In the genomic region with DNA sequence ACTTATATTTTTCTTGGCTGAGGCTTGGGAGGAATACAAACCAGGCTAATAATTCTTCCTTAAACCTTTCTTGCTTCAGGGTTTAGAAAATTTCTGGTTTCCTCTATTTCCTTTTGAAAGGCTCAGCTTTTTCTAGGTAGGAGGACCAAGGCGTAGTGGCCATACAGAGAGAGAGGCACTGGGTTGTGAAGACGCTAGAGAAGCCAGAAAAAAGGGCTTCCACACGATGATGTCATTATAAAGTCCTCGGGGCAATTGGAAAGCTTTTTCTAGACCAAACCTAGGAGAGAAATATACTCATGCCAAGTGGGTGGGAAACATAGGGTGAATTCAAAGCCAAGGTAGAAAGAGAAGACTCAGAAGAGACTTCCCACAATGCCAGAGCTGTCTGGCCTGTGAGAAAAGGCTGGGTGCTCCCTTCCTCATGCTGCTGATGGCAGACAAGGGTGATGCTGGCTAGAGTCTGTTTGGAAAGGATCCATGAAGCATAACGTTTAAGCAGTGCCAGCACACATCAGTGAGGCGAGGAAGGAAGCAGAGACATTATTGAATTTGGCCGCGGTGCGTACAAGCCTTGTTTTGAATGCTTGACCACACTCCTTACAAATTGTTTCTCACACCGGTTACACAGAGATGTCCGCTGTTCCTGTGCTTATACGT, we compare ENCODE assay signal across 21 mouse cellular contexts.
A peak's percentile ranks its signal among the peaks of the same experiment; 100 is the strongest.
DNase-seq lines count a peak whose midpoint lies in the region; ATAC-seq lines count a peak whose summit lies in the region.
"Had no signal": no experiment of that assay in that cellular context is flagged by ENCODE, and none has a peak within 500 bp of the region (broad histone marks: within the 10 kb centered on the region; RNA-seq: fewer than 3 reads in every experiment).

No protein-coding gene starts in this region.

- DNase-seq in forebrain, embryonic 14.5 days (ENCODE audit: low spot score): peak; percentile 73
- DNase-seq in forebrain, embryonic 11.5 days (ENCODE audit: low spot score): no peak
- DNase-seq in hindbrain, embryonic 11.5 days (ENCODE audit: low spot score): no peak
- DNase-seq in lung, postnatal 36 days: peak; percentile 3
- DNase-seq in lung, postnatal 25 days (ENCODE audit: low spot score): no peak
- peak; percentile 8 to 11 for DNase-seq in kidney, postnatal 36 days
- DNase-seq in B cell, adult 2 months: no peak
- DNase-seq: adrenal gland, postnatal 14 days; cerebellum, adult 2 months; heart, postnatal 36 days; lung, embryonic 14.5 days; spleen, adult 18-20 months; thymus, adult 18-20 months had no signal

- no peaks in the 10 kb centered on the region for H3K36me3 ChIP-seq in forebrain, embryonic 14.5 days (ENCODE audit: control insufficient read depth, insufficient read depth, low read length)
- H3K36me3 ChIP-seq in forebrain, embryonic 11.5 days (ENCODE audit: control insufficient read depth, insufficient read depth, low read length): no peaks in the 10 kb centered on the region
- no peaks in the 10 kb centered on the region for H3K36me3 ChIP-seq in hindbrain, embryonic 15.5 days
- H3K36me3 ChIP-seq in hindbrain, embryonic 11.5 days (ENCODE audit: control insufficient read depth, insufficient read depth, low read length): no peaks in the 10 kb centered on the region
- H3K36me3 ChIP-seq: embryonic facial prominence, embryonic 13.5 days; liver, embryonic 12.5 days; neural tube, embryonic 13.5 days had no signal

- no peaks in the 10 kb centered on the region for H3K27me3 ChIP-seq in forebrain, embryonic 14.5 days (replicated peaks; ENCODE audit: control insufficient read depth, insufficient read depth, low read length)
- H3K27me3 ChIP-seq in forebrain, embryonic 11.5 days (ENCODE audit: control insufficient read depth, insufficient read depth, low read length): no peaks in the 10 kb centered on the region
- H3K27me3 ChIP-seq in hindbrain, embryonic 15.5 days: no peaks in the 10 kb centered on the region
- H3K27me3 ChIP-seq in hindbrain, embryonic 11.5 days (ENCODE audit: control insufficient read depth, insufficient read depth, low read length): no peaks in the 10 kb centered on the region
- H3K27me3 ChIP-seq: liver, embryonic 12.5 days; megakaryocyte, embryonic 14.5 days; neural tube, embryonic 13.5 days had no signal

- 49% methylated on average over 12 of the region's 12 CpGs for WGBS in forebrain, embryonic 14.5 days
- WGBS in forebrain, embryonic 11.5 days: 83% methylated on average over 12 of the region's 12 CpGs
- 55% methylated on average over 12 of the region's 12 CpGs for WGBS in hindbrain, embryonic 15.5 days
- WGBS in hindbrain, embryonic 11.5 days: 81% methylated on average over 12 of the region's 12 CpGs

- no peak overlapping the region for H3K27ac ChIP-seq in forebrain, embryonic 14.5 days (ENCODE audit: low read depth, low read length)
- H3K27ac ChIP-seq in forebrain, embryonic 11.5 days (ENCODE audit: low read depth, low read length): no peak overlapping the region
- H3K27ac ChIP-seq in hindbrain, embryonic 15.5 days (replicated peaks): 0 out of 2 replicates have a peak overlapping the region, but pooled peaks have one; percentile 1
- no peak overlapping the region for H3K27ac ChIP-seq in hindbrain, embryonic 11.5 days (ENCODE audit: low read depth, low read length)
- H3K27ac ChIP-seq: embryonic facial prominence, embryonic 13.5 days; heart, adult 2 months; left cerebral cortex, adult 2 months; liver, embryonic 12.5 days; neural tube, embryonic 13.5 days had no signal

- no peaks in the 10 kb centered on the region for H3K9me3 ChIP-seq in forebrain, embryonic 14.5 days (replicated peaks; ENCODE audit: control insufficient read depth, low read length)
- no peaks in the 10 kb centered on the region for H3K9me3 ChIP-seq in forebrain, embryonic 11.5 days (ENCODE audit: control insufficient read depth, low read length)
- H3K9me3 ChIP-seq in hindbrain, embryonic 15.5 days: no peaks in the 10 kb centered on the region
- H3K9me3 ChIP-seq in hindbrain, embryonic 11.5 days (ENCODE audit: control insufficient read depth, low read length): no peaks in the 10 kb centered on the region
- H3K9me3 ChIP-seq: embryonic facial prominence, embryonic 13.5 days; liver, embryonic 12.5 days; megakaryocyte, embryonic 14.5 days; neural tube, embryonic 13.5 days had no signal

- ATAC-seq in forebrain, embryonic 14.5 days: peak; percentile 79; the same call in 1 of the 2 replicates
- ATAC-seq in forebrain, embryonic 11.5 days (replicated peaks; ENCODE audit: low FRiP score): no peak
- no peak for ATAC-seq in hindbrain, embryonic 15.5 days (ENCODE audit: low FRiP score, low read depth)
- no peak for ATAC-seq in hindbrain, embryonic 11.5 days (ENCODE audit: low FRiP score)
- ATAC-seq: intestine, embryonic 16.5 days; liver, embryonic 12.5 days had no signal

- H3K4me3 ChIP-seq in forebrain, embryonic 14.5 days (ENCODE audit: low read depth, low read length): no peak overlapping the region
- no peak overlapping the region for H3K4me3 ChIP-seq in forebrain, embryonic 11.5 days (ENCODE audit: low read depth, low read length)
- no peak overlapping the region for H3K4me3 ChIP-seq in hindbrain, embryonic 15.5 days
- H3K4me3 ChIP-seq in hindbrain, embryonic 11.5 days (ENCODE audit: low read depth, low read length): no peak overlapping the region
- H3K4me3 ChIP-seq: embryonic facial prominence, embryonic 13.5 days; heart, adult 2 months; left cerebral cortex, adult 2 months; liver, embryonic 12.5 days; megakaryocyte, embryonic 14.5 days; neural tube, embryonic 13.5 days had no signal

- H3K9ac ChIP-seq in forebrain, embryonic 14.5 days (ENCODE audit: low read length): no peak overlapping the region
- H3K9ac ChIP-seq in forebrain, embryonic 11.5 days (ENCODE audit: low read length): no peak overlapping the region
- H3K9ac ChIP-seq in hindbrain, embryonic 15.5 days: no peak overlapping the region
- H3K9ac ChIP-seq in hindbrain, embryonic 11.5 days (ENCODE audit: low read depth, low read length): no peak overlapping the region
- H3K9ac ChIP-seq: embryonic facial prominence, embryonic 13.5 days; liver, embryonic 12.5 days; lung, embryonic 14.5 days; neural tube, embryonic 13.5 days had no signal

- H3K4me2 ChIP-seq in forebrain, embryonic 14.5 days (ENCODE audit: low read length): no peak overlapping the region
- no peak overlapping the region for H3K4me2 ChIP-seq in forebrain, embryonic 11.5 days (ENCODE audit: low read depth, low read length, severe bottlenecking)
- H3K4me2 ChIP-seq in hindbrain, embryonic 15.5 days: no peak overlapping the region
- H3K4me2 ChIP-seq in hindbrain, embryonic 11.5 days (replicated peaks; ENCODE audit: low read depth, low read length): no peak overlapping the region
- H3K4me2 ChIP-seq: embryonic facial prominence, embryonic 13.5 days; liver, embryonic 12.5 days; lung, embryonic 14.5 days; neural tube, embryonic 13.5 days had no signal

- H3K4me1 ChIP-seq in forebrain, embryonic 14.5 days (ENCODE audit: control insufficient read depth, insufficient read depth, low read length): no peaks in the 10 kb centered on the region
- H3K4me1 ChIP-seq in forebrain, embryonic 11.5 days (replicated peaks; ENCODE audit: control insufficient read depth, insufficient read depth, low read length): no peaks in the 10 kb centered on the region
- H3K4me1 ChIP-seq in hindbrain, embryonic 15.5 days (replicated peaks): no peaks in the 10 kb centered on the region
- no peaks in the 10 kb centered on the region for H3K4me1 ChIP-seq in hindbrain, embryonic 11.5 days (replicated peaks; ENCODE audit: control insufficient read depth, insufficient read depth, low read length)
- H3K4me1 ChIP-seq: liver, embryonic 12.5 days; megakaryocyte, embryonic 14.5 days had no signal

Comparison
In these comparisons a context has a peak if more than half of its experiments do, and no peak if none do; other contexts are left out.
1. DNase-seq: peak in forebrain, embryonic 14.5 days (single experiment), lung, postnatal 36 days (single experiment) and kidney, postnatal 36 days (2 of 2); none in forebrain, embryonic 11.5 days (single experiment), hindbrain, embryonic 11.5 days (single experiment), lung, postnatal 25 days (single experiment) and B cell, adult 2 months (0 of 2).